9 mouse cellular contexts compared by ENCODE assay signal in genomic region chr11:101657528-101657885, GRCm38 (mm10). TPM values are rescaled to one million over a fixed set of nuclear protein-coding genes. Genes with fewer than 3 reads are reported as not detected.
DNase-seq lines count a peak whose midpoint lies in the region; ATAC-seq and TF ChIP-seq lines count a peak whose summit lies in the region.
"Had no signal": no experiment of that assay in that cellular context is flagged by ENCODE, and none has a peak within 500 bp of the region (broad histone marks: within the 10 kb centered on the region; RNA-seq: fewer than 3 reads in every experiment).

No protein-coding gene starts in this region.

- WGBS in heart, embryonic 13.5 days: 10% methylated on average over 3 of the region's 3 CpGs
- 7% methylated on average over 3 of the region's 3 CpGs for WGBS in heart, postnatal 0 days
- WGBS in midbrain, embryonic 10.5 days: 2% methylated on average over 3 of the region's 3 CpGs

- no peaks in the 10 kb centered on the region for H3K9me3 ChIP-seq in heart, embryonic 13.5 days
- no peaks in the 10 kb centered on the region for H3K9me3 ChIP-seq in heart, postnatal 0 days (replicated peaks; ENCODE audit: control insufficient read depth, low read length)
- no peaks in the 10 kb centered on the region for H3K9me3 ChIP-seq in midbrain, embryonic 10.5 days (replicated peaks)

- no peak for TF ChIP-seq CTCF in heart, postnatal 0 days (IDR thresholded peaks at IDR 0.05; ENCODE audit: low read depth)

- peaks cover 9% of the 10 kb centered on the region for H3K4me1 ChIP-seq in heart, embryonic 13.5 days
- peaks cover 4% of the 10 kb centered on the region; the same call in 1 of the 2 replicates for H3K4me1 ChIP-seq in heart, postnatal 0 days (ENCODE audit: control insufficient read depth, insufficient read depth)
- H3K4me1 ChIP-seq in midbrain, embryonic 10.5 days: peaks cover 8% of the 10 kb centered on the region

- H3K36me3 ChIP-seq in heart, embryonic 13.5 days: no peaks in the 10 kb centered on the region
- no peaks in the 10 kb centered on the region for H3K36me3 ChIP-seq in heart, postnatal 0 days (replicated peaks; ENCODE audit: control insufficient read depth, insufficient read depth, low read length)
- no peaks in the 10 kb centered on the region for H3K36me3 ChIP-seq in midbrain, embryonic 10.5 days

- intact Hi-C loops in heart, postnatal 25 days (cut with DNase I): no loop called here

- TF ChIP-seq EP300 in heart, postnatal 0 days (IDR thresholded peaks at IDR 0.05; ENCODE audit: low read depth): no peak

- H3K4me2 ChIP-seq in heart, embryonic 13.5 days: peak overlapping the region; percentile 68
- H3K4me2 ChIP-seq in heart, postnatal 0 days (ENCODE audit: low read depth, low read length): peak overlapping the region; percentile 43

- no peak for DNase-seq in heart, postnatal 25 days (ENCODE audit: low spot score)
- DNase-seq in cerebellum, postnatal 10 days: peak; percentile 59 to 71
- DNase-seq in heart, postnatal 0 days (ENCODE audit: low spot score): no peak
- no peak for DNase-seq in midbrain, embryonic 10.5 days (ENCODE audit: low spot score)
- no peak for DNase-seq in testis, postnatal 10 days (ENCODE audit: low spot score)
- DNase-seq in thymus, postnatal 0 days (ENCODE audit: low spot score): no peak
- no peak for DNase-seq in right cerebral cortex, adult 18-20 months

- peak overlapping the region; percentile 86 for H3K9ac ChIP-seq in heart, embryonic 13.5 days
- H3K9ac ChIP-seq in heart, postnatal 0 days (replicated peaks; ENCODE audit: low read depth, low read length): peak overlapping the region; percentile 73

- peak overlapping the region; percentile 96 for H3K27ac ChIP-seq in heart, embryonic 13.5 days (replicated peaks)
- H3K27ac ChIP-seq in heart, postnatal 0 days (ENCODE audit: low read depth): peak overlapping the region; percentile 96
- peak overlapping the region; percentile 98 for H3K27ac ChIP-seq in midbrain, embryonic 10.5 days (replicated peaks)

- no peak for ATAC-seq in heart, embryonic 13.5 days (ENCODE audit: extremely low read depth, insufficient number of reproducible peaks, low FRiP score, low TSS enrichment)
- ATAC-seq in heart, postnatal 0 days (ENCODE audit: insufficient read depth, low read depth): peak; percentile 9; the same call in 1 of the 2 replicates

- H3K27me3 ChIP-seq in heart, embryonic 13.5 days (replicated peaks): no peaks in the 10 kb centered on the region
- no peaks in the 10 kb centered on the region for H3K27me3 ChIP-seq in heart, postnatal 0 days (ENCODE audit: control insufficient read depth, insufficient read depth, low read length)
- peaks cover 6% of the 10 kb centered on the region for H3K27me3 ChIP-seq in midbrain, embryonic 10.5 days (ENCODE audit: low read depth, poor library complexity, severe bottlenecking)

- H3K4me3 ChIP-seq in heart, embryonic 13.5 days: peak overlapping the region; percentile 41
- H3K4me3 ChIP-seq in heart, postnatal 0 days (ENCODE audit: low read depth, low read length): peak overlapping the region; percentile 35
- H3K4me3 ChIP-seq in midbrain, embryonic 10.5 days: peak overlapping the region; percentile 45

RNA-seq across cellular contexts. Expression of gene Arl4d, which starts 7.8 kb away (rescaled TPM):
- 8.7 and 9.1 TPM in 2 replicates for polyA plus RNA-seq in heart, embryonic 13.5 days (2015; fragmentation: Nextera tagmentation; extraction: Ambion mirVana)
- total RNA-seq in heart, postnatal 25 days (2021): 10 to 100 TPM; 21.6 to 31.0 TPM
- 8.1 and 12.2 TPM in 2 replicates for total RNA-seq in heart, postnatal 0 days (2014; rRNA removed; ENCODE audit: low replicate concordance)
- 9.9 and 11.3 TPM in 2 replicates for polyA plus RNA-seq in heart, postnatal 0 days (2015; fragmentation: Nextera tagmentation; extraction: Ambion mirVana)
- 4.3 and 4.4 TPM in 2 replicates for polyA plus RNA-seq in midbrain, embryonic 10.5 days (2016; fragmentation: Nextera tagmentation; extraction: Ambion mirVana)
- polyA plus RNA-seq in thymus, postnatal 0 days (2015; fragmentation: Nextera tagmentation; extraction: Ambion mirVana): 3.0 and 3.1 TPM in 2 replicates

RNA-seq across cellular contexts. Expression of gene Rdm1, which starts 30.5 kb away (rescaled TPM):
- polyA plus RNA-seq in heart, embryonic 13.5 days (2015; fragmentation: Nextera tagmentation; extraction: Ambion mirVana): 31.8 and 37.0 TPM in 2 replicates
- 10 to 100 TPM; 39.1 to 39.3 TPM for total RNA-seq in heart, postnatal 25 days (2021)
- 44.1 and 44.5 TPM in 2 replicates for total RNA-seq in heart, postnatal 0 days (2014; rRNA removed; ENCODE audit: low replicate concordance)
- polyA plus RNA-seq in heart, postnatal 0 days (2015; fragmentation: Nextera tagmentation; extraction: Ambion mirVana): 38.1 and 40.4 TPM in 2 replicates
- 35.2 and 39.2 TPM in 2 replicates for polyA plus RNA-seq in midbrain, embryonic 10.5 days (2016; fragmentation: Nextera tagmentation; extraction: Ambion mirVana)
- polyA plus RNA-seq in thymus, postnatal 0 days (2015; fragmentation: Nextera tagmentation; extraction: Ambion mirVana): 44.5 and 46.0 TPM in 2 replicates

RNA-seq across cellular contexts. Expression of gene Gm11634, which starts 58.5 kb away (rescaled TPM):
- not detected in 2 replicates for polyA plus RNA-seq in heart, embryonic 13.5 days (2015; fragmentation: Nextera tagmentation; extraction: Ambion mirVana)
- total RNA-seq in heart, postnatal 25 days (2021): not detected
- not detected in 2 replicates for total RNA-seq in heart, postnatal 0 days (2014; rRNA removed; ENCODE audit: low replicate concordance)
- polyA plus RNA-seq in heart, postnatal 0 days (2015; fragmentation: Nextera tagmentation; extraction: Ambion mirVana): not detected in 2 replicates
- polyA plus RNA-seq in midbrain, embryonic 10.5 days (2016; fragmentation: Nextera tagmentation; extraction: Ambion mirVana): 0.22 TPM in 1 of 2 replicates, not detected in the other
- not detected in 2 replicates for polyA plus RNA-seq in thymus, postnatal 0 days (2015; fragmentation: Nextera tagmentation; extraction: Ambion mirVana)
- polyA plus RNA-seq: large intestine, adult 2 months had no signal

Comparison
In these comparisons a context has a peak if more than half of its experiments do, and no peak if none do; other contexts are left out.
1. DNase-seq: peak in cerebellum, postnatal 10 days (2 of 2); none in heart, postnatal 25 days (single experiment), heart, postnatal 0 days (single experiment), midbrain, embryonic 10.5 days (single experiment), testis, postnatal 10 days (single experiment), thymus, postnatal 0 days (single experiment) and right cerebral cortex, adult 18-20 months (single experiment).
2. Peak in every context shown above with its lines, with median percentiles within 50 percentile points of each other: H3K27ac ChIP-seq and H3K4me3 ChIP-seq.